Mouse (Mus musculus) left cerebral cortex, postnatal 4 days (tissue): ENCODE data around the gene Plekhg1. TPM values are rescaled to one million over a fixed set of nuclear protein-coding genes. Genes with fewer than 3 reads are reported as not detected.

Experiments used
- DNase-seq: peaks from one replicate; pipeline ENCODE4 v3.0.0-alpha.2; 2022
- intact Hi-C: fragments of 180-260 bp; cut with DNase I; formaldehyde crosslinking; loops from one replicate; pipeline ENCODE4 v1.15.1; 2025
- total RNA-seq, 2 experiments: library from RNA; stranded (reverse); gene quantifications; 2 replicates each; pipeline ENCODE4 v1.2.3; 2021

Gene Plekhg1
- total RNA-seq = 10 to 100 TPM; 13.2 to 16.0 TPM

- intact Hi-C loops = loop anchor here (10.0 kb wide), 3 partner anchors 165 to 205 kb away; partner anchors contain the start of gene Iyd
- peak; percentile 74 for DNase-seq
These were observed at the start of gene Plekhg1 for GRCm38 (mm10) chr10:3740148-3740503. TSS of gene Plekhg1 (plus strand) at chr10:3740364.

DNA sequence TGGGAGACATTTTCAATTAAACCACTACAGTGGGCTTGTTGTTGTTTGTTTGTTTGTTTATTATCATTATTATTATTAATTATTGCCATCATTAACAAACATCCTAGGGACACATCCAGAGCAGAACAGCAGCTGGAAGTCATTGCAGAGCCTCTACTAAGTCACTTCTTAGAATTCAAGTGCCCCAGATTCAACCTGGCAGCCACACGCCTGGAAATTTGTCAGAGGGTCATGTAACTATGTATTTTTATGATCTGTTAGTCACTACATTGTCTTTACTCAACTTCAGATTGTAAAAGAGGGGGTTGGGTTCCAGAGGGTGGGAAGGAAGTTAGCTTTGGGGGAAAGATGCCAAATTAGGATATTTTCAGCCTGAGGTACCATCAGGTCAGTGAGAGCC is 47.4 kb upstream of the Plekhg1 start:
- no peak for DNase-seq
- intact Hi-C loops = no loop called here

DNA sequence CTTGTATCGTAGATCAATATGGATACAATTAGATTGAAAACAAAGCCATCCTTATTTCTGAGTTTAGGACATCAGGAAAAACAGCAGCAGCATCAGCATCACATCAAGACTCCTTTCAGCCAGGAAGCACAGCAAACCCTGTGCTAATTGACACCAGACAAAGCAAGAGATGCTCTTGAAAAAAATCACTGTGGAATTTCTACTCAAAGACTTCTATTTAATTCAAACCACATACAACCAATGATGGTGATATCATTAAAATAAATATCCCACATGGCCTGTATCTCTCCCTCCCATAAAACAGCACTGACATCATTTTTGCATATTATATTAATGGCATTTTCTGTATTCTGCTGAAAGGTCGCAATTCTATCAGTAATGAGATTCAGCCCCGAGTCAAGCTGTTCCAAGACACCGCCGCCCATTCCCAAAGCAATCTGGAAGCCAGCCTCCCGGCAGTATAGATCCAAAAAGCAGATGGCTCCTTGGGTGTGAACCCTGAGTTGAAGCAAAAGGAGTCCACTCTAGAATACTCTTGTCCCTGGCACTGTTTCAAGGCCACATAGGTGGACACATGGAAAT is 46.4 kb upstream of the Plekhg1 start:
- intact Hi-C loops = no loop called here
- DNase-seq = peak; percentile 8

DNA sequence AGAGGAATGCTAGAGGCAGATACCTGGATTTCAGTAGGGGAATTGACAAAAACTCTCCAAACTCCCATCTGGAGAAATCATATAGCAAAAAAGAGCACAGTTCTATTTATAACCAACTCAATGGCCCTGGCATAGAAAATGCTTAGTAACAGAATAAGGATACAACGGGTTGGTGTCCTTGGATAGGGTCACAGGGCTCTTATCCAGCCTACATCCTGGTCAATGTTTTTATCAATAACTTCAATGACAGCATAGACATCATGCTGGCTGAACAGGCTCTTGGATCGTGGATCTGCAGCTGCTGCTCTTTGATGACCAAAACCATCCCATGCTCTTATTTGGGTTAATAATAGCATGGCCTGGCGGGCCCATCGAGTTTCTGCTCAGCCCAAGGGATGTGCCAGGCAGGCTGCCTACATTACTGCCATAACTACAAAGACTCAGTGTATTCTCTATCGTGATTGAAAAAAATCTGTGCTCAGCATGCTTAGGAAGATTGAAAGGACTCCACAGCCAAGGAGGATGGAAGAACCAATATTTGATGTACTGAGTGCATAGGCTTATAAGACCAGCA is 44.7 kb upstream of the Plekhg1 start:
- intact Hi-C loops = no loop called here
- DNase-seq = peak; percentile 45

DNA sequence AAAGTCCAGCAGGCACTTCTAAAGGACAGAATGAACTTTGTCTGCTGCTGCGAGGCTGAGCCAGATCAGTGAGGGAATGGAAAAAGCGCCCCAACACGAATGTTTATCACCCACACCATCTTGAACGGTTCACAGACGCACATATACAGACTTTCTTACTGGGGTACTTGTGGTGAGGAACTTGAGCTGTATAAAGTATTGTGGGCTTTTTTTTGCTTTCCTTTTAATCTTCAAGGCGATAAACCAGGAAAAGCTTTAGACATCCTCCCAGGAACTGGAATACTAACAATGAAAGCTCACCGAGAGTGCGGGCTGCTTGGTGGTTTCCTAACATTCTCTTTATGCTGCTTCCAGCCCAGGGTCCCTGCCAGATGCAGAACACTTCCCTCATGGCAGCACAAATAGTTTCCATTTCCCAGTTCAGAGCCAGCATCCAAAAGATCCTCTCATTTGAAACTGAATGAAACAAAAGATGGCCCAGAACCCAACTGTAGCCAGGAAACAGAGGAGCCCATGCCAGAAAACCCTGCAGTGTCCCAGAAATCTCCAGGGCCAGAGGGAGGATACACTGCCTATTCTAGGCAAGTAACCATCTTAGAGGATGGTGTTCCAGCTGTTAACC is 43.3 kb upstream of the Plekhg1 start:
- peak; percentile 29 for DNase-seq
- intact Hi-C loops = no loop called here

DNA sequence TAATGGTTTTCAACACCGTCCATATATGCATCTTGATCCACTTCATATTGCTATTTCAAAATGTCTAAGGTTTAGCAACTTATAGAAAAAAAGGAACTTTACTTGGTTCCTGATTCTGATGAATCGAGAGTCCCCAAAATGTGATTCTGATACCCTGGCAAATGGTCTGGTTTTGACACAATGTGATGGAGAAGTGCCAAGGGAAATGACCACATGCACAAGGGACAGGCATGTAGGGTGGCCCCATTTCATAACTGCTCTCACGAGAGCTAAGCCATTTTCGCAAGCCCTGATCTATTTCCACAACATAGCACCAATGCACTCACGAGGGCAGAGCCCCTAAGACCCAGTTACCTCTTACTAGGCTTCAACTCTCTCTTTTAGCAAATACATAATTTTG is 42.7 kb upstream of the Plekhg1 start:
- intact Hi-C loops = no loop called here
- DNase-seq = no peak

DNA sequence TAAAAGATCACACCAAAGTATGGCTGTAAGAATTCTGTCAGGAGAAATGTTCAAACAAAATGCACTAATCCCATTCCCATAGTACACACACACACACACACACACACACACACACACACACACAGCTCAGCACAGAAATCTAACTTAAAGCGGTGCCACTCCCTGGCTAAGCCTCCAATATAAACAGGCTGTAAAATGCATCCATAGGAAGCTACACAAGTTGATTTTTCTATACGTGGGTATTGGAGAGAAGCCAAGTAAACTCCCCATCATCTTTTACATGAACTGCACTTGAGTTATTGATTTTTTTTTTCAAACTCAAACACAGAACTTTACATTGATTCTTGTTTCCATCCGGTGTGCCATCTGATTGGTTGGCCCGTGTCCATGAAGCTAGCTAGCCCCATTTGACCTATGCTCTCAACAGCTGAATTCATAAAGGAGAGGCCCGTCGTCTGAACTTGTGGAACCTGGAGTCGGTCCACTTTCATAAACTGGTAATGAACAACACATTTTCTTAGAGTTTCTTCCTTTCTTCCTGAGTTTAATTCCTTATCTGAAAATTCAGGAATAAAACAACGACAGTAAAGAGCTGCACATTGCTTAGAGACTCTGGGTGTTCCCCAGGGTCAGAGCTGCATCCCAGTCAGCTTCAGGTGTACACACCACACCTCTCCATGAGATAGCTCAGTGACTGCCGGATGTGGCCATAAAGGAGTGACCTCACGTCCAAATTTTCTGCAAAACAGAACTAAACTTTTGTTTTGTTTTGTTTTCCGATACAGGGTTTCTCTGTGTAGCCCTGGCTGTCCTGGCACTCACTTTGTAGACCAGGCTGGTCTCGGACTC is 39.7 kb upstream of the Plekhg1 start:
- intact Hi-C loops = no loop called here
- DNase-seq = no peak

DNA sequence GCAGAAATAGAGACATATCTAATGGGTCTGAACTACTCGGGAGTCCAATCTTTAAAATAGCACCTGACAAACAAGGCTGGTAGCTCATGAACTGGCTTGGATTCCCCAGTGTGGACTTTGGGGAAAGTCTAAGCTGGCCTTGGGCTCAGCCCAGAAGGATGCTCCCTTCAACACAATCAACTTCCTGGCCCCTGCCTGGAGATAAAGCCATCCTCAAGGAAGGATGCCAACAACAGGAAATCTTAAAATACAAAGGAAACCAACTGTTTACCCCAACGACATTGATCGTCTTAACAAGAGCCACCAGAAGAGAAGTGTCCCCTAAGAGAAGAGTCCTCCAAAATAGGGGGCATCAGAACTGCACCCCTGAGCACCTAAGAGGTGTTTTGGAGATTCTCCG is 38.3 kb upstream of the Plekhg1 start:
- intact Hi-C loops = no loop called here
- no peak for DNase-seq

DNA sequence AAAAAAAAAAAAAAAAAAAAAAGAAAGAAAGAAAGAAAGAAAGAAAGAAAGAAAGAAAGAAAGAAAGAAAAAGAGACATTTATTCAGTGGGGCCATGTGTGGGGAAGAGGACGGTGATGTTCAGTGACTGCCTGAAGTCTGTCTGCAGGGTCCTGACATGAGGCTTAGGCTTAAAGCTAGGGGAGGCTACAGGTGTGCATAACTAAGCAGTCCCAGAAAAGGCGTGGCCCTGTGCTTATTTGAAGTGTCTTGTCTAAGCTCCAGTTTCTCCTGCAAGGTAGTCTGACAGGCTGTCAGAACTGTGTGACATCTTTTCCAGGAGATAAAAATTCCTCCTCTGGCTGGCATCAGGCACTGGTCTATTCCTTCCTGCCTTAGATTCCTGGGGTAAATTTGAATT is 37.6 kb upstream of the Plekhg1 start:
- no peak for DNase-seq
- intact Hi-C loops = no loop called here

DNA sequence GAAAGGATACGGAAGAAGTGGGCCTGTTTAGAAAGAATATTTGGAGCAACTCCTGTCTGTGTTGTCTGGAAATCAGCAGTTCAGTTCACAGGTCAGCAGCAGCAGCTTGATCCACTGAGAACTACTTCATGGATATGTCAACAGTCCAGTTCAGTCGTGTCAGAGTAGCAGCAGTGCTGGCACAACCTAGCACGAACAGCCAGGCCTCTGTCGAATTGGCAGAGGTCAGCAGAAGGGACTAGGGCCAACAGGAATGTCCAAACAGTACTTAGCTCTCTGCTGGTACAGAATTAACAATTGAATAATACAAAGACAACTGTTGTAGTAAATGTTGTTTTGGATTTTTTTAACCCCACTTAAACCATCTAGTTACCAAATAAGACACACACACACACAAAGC is 33.9 kb upstream of the Plekhg1 start:
- intact Hi-C loops = no loop called here
- peak; percentile 16 for DNase-seq

GRCm38 (mm10) chr10:3710081-3710480 is 30.1 kb upstream of the Plekhg1 start:
- DNase-seq = no peak
- intact Hi-C loops = no loop called here

- DNase-seq = peak; percentile 79
- intact Hi-C loops = no loop called here
These were observed 24.7 kb upstream of the Plekhg1 start for GRCm38 (mm10) chr10:3715302-3715943.

GRCm38 (mm10) chr10:3718021-3718865 is 21.9 kb upstream of the Plekhg1 start:
- peak; percentile 30 for DNase-seq
- intact Hi-C loops = no loop called here

GRCm38 (mm10) chr10:3720296-3720695 is 19.9 kb upstream of the Plekhg1 start:
- DNase-seq = no peak
- intact Hi-C loops = no loop called here

GRCm38 (mm10) chr10:3722339-3722738 is 17.8 kb upstream of the Plekhg1 start:
- intact Hi-C loops = no loop called here

DNA sequence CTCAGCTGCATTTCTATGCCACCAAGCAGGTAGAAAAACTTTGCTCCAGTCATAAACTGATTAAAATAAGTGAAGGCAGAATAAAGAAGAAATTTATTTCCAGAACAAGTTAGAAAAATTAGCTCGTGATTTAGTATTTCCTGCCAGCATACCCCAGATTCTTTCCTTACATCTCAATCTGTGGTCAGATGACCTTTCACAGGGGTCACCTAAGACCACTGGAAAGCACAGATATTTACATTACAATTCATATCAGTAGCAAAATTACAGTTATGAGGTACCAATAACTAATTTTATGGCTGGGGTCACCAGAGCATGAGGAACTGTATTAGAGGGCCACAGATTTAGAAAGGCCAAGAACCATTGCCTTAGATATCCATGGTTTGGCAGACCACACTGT is 15.5 kb upstream of the Plekhg1 start:
- no peak for DNase-seq
- intact Hi-C loops = no loop called here

More at GRCm38 (mm10) chr10:3722339-3722738, 17.8 kb upstream of the Plekhg1 start:
- DNase-seq = no peak

DNA sequence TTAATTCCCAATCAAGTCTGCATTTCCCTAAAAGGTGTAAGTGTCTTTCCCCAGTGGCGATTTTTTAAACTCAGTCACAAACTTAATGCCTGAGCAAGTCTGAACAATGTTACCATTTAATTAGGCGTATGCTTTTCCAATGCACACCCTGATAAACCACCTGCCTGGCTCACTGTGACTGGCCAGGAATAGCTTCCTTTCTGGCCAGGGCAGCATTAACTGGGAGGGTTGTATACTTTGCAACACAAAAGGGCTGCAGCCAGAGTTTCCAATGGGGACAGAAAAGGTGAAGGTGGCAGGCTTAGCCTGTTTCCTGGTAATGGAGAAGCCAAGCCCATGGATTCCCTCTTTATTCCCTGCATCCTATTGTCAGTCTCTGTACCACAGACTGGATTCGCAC is 10.5 kb upstream of the Plekhg1 start:
- intact Hi-C loops = no loop called here
- DNase-seq = no peak

DNA sequence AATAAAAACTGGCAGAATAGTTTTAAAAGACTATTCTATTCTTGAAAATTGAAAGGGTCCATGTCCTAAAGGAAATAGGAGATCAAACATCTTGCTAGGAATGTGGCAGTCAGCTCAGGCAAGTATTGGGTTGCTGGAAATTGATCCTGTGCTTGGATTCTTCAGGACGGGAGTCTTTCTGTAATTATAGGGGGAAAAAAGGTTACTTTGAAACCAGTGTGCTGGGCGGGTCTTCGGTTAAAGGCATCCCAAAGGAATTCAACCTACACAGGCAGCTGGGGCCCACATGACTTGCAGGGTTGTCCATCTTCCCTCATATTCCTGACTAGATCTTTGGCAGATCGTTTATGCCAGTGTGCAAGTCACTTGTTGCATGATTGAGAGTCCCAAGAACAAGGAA is 9.8 kb upstream of the Plekhg1 start:
- intact Hi-C loops = no loop called here

DNA sequence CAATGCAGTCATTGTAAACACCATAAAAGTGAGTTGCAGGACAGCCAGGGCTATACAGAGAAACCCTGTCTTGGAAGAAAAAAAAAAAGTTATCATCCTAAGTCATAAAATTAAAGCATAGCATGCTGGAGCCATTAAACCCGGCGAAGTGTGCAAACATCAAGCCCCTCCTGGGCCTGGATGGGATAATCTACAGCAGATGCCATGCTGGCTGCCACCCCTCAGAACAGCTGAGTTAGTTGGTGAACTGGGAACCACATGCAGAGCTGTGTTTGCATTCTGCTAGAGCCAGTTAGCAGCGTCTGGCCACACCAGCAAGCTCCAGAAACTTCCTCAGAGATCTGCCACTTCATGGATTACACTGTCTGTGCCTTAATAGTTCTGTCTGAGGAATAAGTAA is 3.1 kb upstream of the Plekhg1 start:
- peak; percentile 61 for DNase-seq
- intact Hi-C loops = no loop called here

More for the DNA sequence above, 9.8 kb upstream of the Plekhg1 start:
- no peak for DNase-seq
